Mouse (Mus musculus) mesoderm, embryonic 11.5 days (tissue): ENCODE measurements around the gene Cir1.

Experiments used
- DNase-seq: peaks from one replicate; pipeline ENCODE4 v3.0.0-alpha.2; 2012; ENCODE audit warnings: low read depth, low spot score

Cir1 gene

DNA sequence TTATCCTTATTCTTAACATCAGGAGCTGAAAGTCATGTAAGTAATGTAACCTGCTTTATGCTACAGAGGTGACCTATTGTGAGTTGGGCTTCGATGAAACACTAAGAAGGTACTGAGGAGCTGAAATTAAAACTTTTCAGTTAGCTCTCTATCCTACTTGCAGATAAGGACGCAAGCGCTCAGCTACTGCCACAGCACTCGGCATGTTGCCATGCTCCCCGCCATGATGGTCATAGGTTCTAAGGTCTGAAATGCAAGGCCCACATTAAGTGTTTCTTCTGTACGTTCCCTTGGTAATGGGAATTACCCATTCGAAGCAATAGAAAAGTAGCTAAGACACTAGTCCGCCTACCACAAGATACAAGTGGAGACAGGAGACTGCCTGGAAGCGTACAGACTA, 9.8 kb downstream of the Cir1 start:
- DNase-seq = no peak

DNA sequence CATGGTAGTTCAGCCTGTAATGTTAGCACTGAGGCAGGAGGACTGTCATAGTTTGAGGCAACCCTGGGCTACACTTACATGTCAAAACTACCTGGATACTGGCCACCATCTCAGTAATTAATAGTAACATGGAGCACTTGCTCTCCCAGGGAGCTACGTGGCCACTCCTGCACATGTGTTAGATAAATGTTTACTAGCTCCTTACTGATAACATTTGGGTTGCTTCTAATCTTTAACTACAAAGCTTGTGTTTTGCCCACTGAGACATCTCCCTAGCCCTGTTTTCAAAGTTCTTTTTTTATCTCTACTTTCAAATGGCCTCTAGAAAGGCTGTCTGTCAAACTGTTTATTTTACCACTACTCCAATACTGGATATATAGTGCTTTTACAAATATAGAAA, 10.5 kb downstream of the Cir1 start:
- no peak for DNase-seq

GRCm38 (mm10) chr2:73298841-73299240, 13.7 kb downstream of the Cir1 start:
- DNase-seq = no peak

GRCm38 (mm10) chr2:73298154-73298553, 14.3 kb downstream of the Cir1 start:
- no peak for DNase-seq

GRCm38 (mm10) chr2:73295023-73295422, 17.5 kb downstream of the Cir1 start:
- DNase-seq = no peak

DNA sequence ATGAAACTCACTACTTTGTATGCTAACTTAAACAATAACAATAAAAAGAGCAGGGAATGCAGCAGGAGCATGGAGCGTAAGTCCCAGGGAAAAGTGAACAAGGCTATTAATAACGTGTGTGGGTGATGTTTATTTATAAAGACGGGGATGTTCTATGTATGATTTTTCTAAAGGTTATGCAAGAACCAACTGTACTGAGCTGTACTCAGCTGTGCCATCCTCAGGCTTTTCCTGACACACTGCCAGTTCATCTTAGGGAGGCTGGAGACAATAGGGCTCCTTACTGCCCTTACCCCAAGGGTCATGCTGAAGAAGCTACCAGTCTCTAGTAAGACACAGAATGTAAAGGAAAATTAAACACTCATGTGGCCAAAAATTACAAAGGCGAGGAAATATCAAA, 21.4 kb downstream of the Cir1 start:
- no peak for DNase-seq

- DNase-seq = peak; percentile 63
Observed at GRCm38 (mm10) chr2:73285630-73286029, 26.9 kb downstream of the Cir1 start.

DNA sequence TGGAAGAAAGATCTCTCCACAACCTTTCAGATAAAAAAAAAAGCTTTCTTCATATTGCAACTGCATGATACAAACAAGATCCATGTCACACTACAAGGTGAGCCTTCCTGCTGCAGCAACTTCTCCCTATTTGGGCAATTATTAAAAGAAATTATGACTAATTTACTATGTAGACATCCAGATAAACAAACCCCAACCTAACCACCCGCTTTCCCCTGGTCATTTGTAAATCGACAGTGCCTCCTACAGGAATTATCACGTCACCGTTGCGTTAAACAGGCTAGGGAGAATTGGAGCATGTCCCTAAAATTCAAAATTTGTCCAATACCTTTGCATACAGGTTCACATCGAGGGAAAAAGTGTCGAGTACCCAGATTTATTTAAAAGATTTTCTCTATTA, 30.8 kb downstream of the Cir1 start:
- DNase-seq = peak; percentile 42

- peak; percentile 24 for DNase-seq
Observed at GRCm38 (mm10) chr2:73281048-73281661, 31.3 kb downstream of the Cir1 start.

DNA sequence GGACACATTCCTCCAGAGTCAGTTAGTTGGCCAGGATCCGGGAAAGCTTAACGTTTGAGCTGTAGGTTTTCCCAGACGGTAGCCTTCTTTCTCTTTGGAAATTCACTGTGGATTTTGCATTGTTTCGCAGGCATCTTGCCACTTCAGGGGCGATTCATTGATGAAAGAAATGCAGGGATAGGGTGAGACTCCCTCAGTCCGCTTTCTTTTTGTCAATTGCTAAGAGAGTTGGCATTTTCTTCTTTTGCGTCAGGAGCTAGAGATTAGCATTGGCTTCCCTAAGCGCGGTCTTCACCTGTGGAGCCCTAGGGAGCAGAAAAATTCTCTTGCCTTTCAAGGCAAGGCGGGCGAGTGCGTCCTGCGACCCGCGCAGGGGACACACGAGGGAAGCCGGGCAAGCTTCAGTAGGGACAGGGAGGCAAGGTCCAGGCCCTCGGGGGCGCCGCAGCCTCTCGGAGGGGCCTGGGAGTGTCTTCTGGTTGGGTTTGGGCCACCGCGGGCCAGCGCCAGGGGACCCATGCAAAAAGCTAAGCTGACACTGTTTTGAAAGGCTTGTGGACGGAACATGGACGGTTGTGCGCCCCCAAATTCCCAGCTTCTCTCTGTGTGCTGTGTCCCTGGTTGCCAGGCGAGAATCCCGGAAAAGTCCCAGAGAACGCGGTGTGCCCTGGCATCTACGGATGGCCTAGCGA, 32.0 kb downstream of the Cir1 start:
- DNase-seq = peak; percentile 25

DNA sequence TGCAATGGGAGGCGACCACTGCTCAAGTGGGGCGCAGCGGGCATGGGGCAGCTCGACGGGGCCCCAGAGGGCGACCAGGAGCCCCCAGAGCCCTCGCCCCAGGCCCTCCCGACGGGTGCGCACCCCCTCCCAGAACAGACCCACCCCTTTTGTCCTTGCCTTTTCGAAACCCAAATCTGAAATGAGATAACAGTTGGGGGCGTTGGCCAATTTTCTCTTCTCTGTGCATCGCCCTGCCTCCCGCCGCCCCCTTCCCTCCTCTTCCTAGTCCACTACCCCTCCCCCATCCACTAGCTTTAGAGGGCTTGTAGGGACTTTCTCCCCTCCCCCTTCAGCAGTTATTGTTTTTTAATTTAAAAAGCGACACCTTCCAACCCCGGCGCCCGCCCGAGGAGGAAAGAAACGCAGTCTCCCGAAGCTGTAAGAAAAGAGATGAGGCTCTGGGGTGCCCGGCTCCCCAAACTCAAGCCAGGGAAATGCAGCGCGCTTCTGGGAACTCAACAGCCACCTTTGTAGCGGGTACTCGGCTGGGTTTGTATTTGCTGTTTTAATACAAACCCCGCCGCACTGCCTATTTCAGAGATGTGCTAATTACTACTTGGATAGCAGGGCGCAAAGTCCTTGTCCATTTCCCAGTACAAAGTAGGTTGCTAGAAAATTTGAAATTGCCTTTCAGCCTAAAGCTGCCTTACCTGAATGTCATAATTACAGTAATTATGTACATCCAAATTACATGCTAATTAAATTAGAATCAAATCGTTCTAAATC, 33.0 kb downstream of the Cir1 start:
- DNase-seq = no peak

DNA sequence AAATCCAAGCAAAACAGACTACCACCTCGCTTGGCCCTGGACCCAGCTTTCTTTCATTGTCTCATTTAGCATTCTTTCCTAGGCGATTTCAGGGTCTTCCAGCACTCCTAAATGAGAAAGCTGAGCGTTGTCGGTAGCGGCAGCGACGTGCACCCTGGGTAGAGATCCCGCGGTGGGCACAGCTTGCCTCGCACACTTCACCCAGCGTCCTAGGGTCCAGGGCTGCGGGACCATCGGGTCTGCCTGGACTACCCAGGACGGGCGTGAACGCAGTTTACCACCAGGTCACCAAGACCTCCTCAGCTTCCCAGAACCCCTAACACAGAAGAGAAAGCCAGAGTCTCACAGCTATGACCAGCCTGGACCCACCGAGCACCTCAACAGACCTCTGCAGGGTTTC, 33.6 kb downstream of the Cir1 start:
- DNase-seq = no peak

GRCm38 (mm10) chr2:73278131-73278854, 34.2 kb downstream of the Cir1 start:
- peak; percentile 95 for DNase-seq

- no peak for DNase-seq
Observed at GRCm38 (mm10) chr2:73277709-73278075, 34.8 kb downstream of the Cir1 start.

DNA sequence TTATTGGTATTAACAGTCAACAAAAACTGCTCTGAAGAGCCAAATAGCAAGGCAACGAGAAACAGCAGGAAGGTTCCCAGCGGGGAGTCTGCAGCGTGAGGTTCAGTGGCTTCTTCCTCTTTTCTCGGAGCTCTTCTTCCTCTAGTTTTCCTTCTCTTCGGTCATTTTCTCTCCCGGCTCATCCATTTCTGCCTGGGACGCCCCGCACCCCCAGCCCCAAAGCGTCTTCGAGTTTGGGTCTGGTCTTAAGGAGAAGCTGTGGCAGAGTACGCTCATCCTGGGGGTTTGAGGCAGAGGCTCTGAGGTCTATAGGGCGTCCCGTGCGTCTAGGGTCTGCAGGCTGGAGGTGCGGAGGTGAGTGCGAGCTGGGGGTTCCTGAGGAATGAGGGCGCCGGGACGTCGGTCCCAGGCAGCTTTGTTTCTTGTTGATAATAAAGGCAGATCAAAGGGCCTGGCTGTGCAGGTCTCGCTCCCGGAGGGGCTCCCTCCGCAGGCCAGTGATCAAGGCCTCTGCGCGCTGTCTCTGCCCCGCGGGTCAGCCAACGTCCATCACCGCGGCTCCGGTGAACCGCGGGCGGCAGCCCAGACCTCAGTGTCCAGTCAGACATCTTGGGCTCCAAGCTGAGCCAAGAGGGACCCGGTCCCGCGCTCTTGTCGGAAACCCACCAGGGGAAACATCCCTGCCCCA, 35.3 kb downstream of the Cir1 start:
- peak; percentile 50 for DNase-seq

GRCm38 (mm10) chr2:73276141-73276571, 36.3 kb downstream of the Cir1 start:
- no peak for DNase-seq

DNA sequence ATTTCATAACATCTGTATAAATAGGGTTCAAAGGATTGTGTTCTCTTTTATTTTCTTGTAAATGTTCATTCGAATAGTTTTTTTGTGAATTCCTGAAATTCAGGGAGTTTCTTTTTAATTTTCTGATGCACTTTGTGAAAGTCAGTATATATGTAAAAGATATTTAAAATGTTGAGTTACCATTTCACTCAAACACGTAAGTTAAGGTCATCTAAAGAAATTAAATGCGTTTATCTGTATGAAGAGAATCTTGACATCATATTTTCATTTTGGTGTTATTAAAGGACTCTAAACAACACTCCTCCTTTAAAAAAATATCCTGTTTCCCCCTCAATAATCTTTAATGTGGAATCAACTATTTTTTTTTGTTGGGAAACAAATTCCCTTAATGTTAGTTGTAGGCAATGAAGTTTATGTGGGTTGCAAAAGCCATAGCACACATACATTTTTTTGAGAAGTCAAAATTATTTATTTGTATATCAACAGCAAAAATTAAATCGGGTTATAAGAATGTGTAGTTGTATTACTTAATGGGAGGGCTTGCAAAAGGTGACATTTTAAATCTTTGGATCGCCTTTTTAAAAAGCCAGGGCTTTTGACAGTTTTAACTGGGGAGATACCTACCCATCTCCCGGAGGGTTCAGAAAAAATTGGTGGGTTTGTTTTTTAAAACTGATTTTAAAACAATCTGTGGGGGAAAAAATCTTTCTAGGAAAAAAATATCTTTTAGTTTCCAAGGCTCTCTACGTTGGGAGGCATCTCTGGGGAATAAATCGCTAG, 37.0 kb downstream of the Cir1 start:
- DNase-seq = no peak

DNA sequence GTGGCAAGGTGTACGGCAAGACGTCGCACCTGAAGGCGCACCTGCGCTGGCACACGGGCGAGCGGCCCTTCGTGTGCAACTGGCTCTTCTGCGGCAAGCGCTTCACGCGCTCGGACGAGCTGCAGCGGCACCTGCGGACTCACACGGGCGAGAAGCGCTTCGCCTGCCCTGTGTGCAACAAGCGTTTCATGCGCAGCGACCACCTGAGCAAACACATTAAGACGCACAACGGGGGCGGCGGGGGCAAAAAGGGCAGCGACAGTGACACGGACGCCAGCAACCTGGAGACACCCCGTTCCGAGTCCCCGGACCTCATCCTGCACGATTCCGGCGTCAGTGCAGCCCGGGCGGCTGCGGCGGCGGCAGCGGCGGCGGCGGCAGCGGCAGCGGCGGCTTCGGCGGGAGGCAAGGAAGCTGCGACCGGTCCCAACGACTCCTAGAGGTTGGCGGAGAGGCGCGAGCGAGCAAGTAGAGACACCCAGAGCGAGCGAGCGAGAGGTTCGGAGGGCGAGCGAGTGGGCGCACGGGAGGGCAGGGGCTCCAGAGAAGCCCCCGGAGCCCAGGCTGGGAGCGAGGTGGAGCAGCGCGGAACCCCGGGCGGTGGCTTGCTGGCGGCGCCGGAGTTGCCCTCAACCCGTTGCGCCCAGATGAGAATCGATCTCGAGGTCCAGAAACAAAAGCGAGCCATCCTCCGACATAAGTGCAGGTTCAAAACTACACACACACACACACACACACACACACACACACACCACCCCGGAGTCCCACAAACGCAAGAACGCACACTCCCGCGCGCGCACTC, 38.2 kb downstream of the Cir1 start:
- DNase-seq = peak; percentile 44

- DNase-seq = peak; percentile 25
Observed at GRCm38 (mm10) chr2:73273249-73274118, 39.0 kb downstream of the Cir1 start.
